Mouse (Mus musculus): ENCODE measurements around the gene Adcy4. TPM values are rescaled to one million over a fixed set of nuclear protein-coding genes. Genes with fewer than 3 reads are reported as not detected.

Gene Adcy4
- total RNA-seq (2021), result 1 to 10 TPM; 6.7 to 9.0 TPM
- long read RNA-seq, partial matches to known transcripts, result 0 of 3 reads
- long read RNA-seq, other reads (novel, unspliced or antisense), result 3 of 3 reads

GRCm38 (mm10) chr14:55783958-55784235 is at the start of gene Adcy4:
Gene Adcy4 (minus strand): TSS chr14:55784095.
- DNase-seq (ENCODE audit: low spot score in 2 of 2), result peak in 1 of 2 experiments; percentile 8

GRCm38 (mm10) chr14:55833126-55833525 is 49.2 kb upstream of the Adcy4 start:
- DNase-seq (ENCODE audit: low spot score in 2 of 2), result no peak

GRCm38 (mm10) chr14:55830331-55830730 is 46.4 kb upstream of the Adcy4 start:
- no peak for DNase-seq (ENCODE audit: low spot score in 2 of 2)

- no peak for DNase-seq (ENCODE audit: low spot score in 2 of 2)
These were observed 46.0 kb upstream of the Adcy4 start for GRCm38 (mm10) chr14:55829854-55830253.

GRCm38 (mm10) chr14:55828716-55829263 is 44.9 kb upstream of the Adcy4 start:
- DNase-seq (ENCODE audit: low spot score in 2 of 2), result no peak

GRCm38 (mm10) chr14:55826551-55827340 is 42.9 kb upstream of the Adcy4 start:
- peak; percentile 11 to 25 for DNase-seq (ENCODE audit: low spot score in 2 of 2)

- no peak for DNase-seq (ENCODE audit: low spot score in 2 of 2)
These were observed 42.2 kb upstream of the Adcy4 start for GRCm38 (mm10) chr14:55826142-55826541.

- DNase-seq (ENCODE audit: low spot score in 2 of 2), result peak; percentile 34 to 43
These were observed 41.5 kb upstream of the Adcy4 start for GRCm38 (mm10) chr14:55825216-55826051.

GRCm38 (mm10) chr14:55824481-55825215 is 40.8 kb upstream of the Adcy4 start:
- peak; percentile 5 to 20 for DNase-seq (ENCODE audit: low spot score in 2 of 2)

- DNase-seq (ENCODE audit: low spot score in 2 of 2), result peak; percentile 16 to 25
These were observed 40.1 kb upstream of the Adcy4 start for GRCm38 (mm10) chr14:55824001-55824480.

- DNase-seq (ENCODE audit: low spot score in 2 of 2), result peak; percentile 61 to 62
These were observed 39.3 kb upstream of the Adcy4 start, which contains the start of gene Nfatc4 for GRCm38 (mm10) chr14:55822991-55823762. Gene Nfatc4 (plus strand): TSS chr14:55823144.

GRCm38 (mm10) chr14:55822435-55822990 is 38.6 kb upstream of the Adcy4 start:
- DNase-seq (ENCODE audit: low spot score in 2 of 2), result peak; percentile 69 to 80

GRCm38 (mm10) chr14:55820576-55820975 is 36.7 kb upstream of the Adcy4 start:
- peak; percentile 2 to 8 for DNase-seq (ENCODE audit: low spot score in 2 of 2)

GRCm38 (mm10) chr14:55819845-55820405 is 36.0 kb upstream of the Adcy4 start:
- DNase-seq (ENCODE audit: low spot score in 2 of 2), result peak; percentile 1 to 3

GRCm38 (mm10) chr14:55815310-55815751 is 31.4 kb upstream of the Adcy4 start:
- peak in 1 of 2 experiments; percentile 33 for DNase-seq (ENCODE audit: low spot score in 2 of 2)

- peak; percentile 44 to 52 for DNase-seq (ENCODE audit: low spot score in 2 of 2)
These were observed 31.0 kb upstream of the Adcy4 start for GRCm38 (mm10) chr14:55814885-55815284.

GRCm38 (mm10) chr14:55795380-55796163 is 11.7 kb upstream of the Adcy4 start:
- DNase-seq (ENCODE audit: low spot score in 2 of 2), result peak in 1 of 2 experiments; percentile 4

- DNase-seq (ENCODE audit: low spot score in 2 of 2), result peak in 1 of 2 experiments; percentile 4
These were observed 10.1 kb upstream of the Adcy4 start for GRCm38 (mm10) chr14:55793946-55794345.

Data from layer of hippocampus, postnatal 10 days (tissue).